Mouse (Mus musculus): ENCODE results near the gene Ddx11.

DNA sequence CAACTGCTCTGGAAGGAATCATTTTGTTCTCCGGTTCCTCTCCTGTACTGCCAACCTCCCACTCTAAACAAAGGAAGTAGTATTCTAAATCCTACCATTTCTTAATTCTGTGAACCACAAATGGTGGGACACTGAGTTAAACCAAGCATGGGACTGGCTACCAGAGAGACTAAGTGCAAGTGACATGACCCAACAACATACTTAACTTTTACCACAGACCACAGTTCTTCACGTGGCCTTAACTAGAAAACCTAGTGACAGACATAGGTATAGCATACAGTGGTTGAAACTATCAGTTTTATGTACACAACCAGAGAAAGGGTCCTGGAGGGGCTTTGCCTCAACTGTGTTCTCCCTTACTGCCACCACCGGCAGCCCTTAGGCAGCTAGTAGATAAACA lies 30.7 kb upstream of the Ddx11 start:
- TF ChIP-seq CTCF (IDR thresholded peaks at IDR 0.05; ENCODE audit: control insufficient read depth, insufficient read depth, insufficient read length) (no peak), MAX (IDR thresholded peaks at IDR 0.05) (no peak)
